Mouse (Mus musculus) C2C12 (cell line): ENCODE results near the gene Thoc5. TPM values are rescaled to one million over a fixed set of nuclear protein-coding genes. Genes with fewer than 3 reads are reported as not detected.

ENCODE experiments used
- H3K27me3 ChIP-seq: one replicate; pipeline ENCODE4 v1.6.1; 2011; ENCODE audit not compliant: control insufficient read depth, insufficient read depth, insufficient read length
- H3K36me3 ChIP-seq: one replicate; pipeline ENCODE4 v1.6.1; 2011; ENCODE audit not compliant: control insufficient read depth, insufficient read depth
- H3K4me3 ChIP-seq: one replicate; pipeline ENCODE4 v1.5.1; 2011; ENCODE audit warnings: mild to moderate bottlenecking, control low read depth; ENCODE audit not compliant: poor library complexity, insufficient read depth, severe bottlenecking
- H3K79me2 ChIP-seq: one replicate; pipeline ENCODE4 v1.6.1; 2011; ENCODE audit not compliant: control insufficient read depth, insufficient read depth
- H3K79me3 ChIP-seq: one replicate; pipeline ENCODE4 v1.6.1; 2011; ENCODE audit warnings: low read depth, control low read depth
- H3ac ChIP-seq: one replicate; pipeline ENCODE3; 2011; ENCODE audit warnings: low read depth; ENCODE audit not compliant: control insufficient read depth, insufficient read length
- CEBPB ChIP-seq: IDR thresholded peaks from one replicate; pipeline ENCODE4 v1.6.1; 2011; ENCODE audit warnings: low read depth, mild to moderate bottlenecking, control low read depth, moderate library complexity
- CTCF ChIP-seq: IDR thresholded peaks from one replicate; pipeline ENCODE4 v1.5.1; 2011; ENCODE audit not compliant: control insufficient read depth, insufficient read depth, insufficient read length
- FOSL1 ChIP-seq: IDR thresholded peaks from one replicate; pipeline ENCODE4 v1.8.0; 2011; ENCODE audit warnings: mild to moderate bottlenecking, low read length; ENCODE audit not compliant: poor library complexity, insufficient read depth, severe bottlenecking
- MAX ChIP-seq: IDR thresholded peaks from one replicate; pipeline ENCODE4 v1.6.1; 2011; ENCODE audit warnings: mild to moderate bottlenecking, control low read depth
- MYOD1 ChIP-seq: IDR thresholded peaks from one replicate; pipeline ENCODE4 v1.6.1; 2011; ENCODE audit warnings: low read depth; ENCODE audit not compliant: control insufficient read depth, insufficient read length
- MYOG ChIP-seq: IDR thresholded peaks from one replicate; pipeline ENCODE4 v1.6.1; 2011; ENCODE audit not compliant: control insufficient read depth, insufficient read length; ENCODE audit errors: extremely low read depth
- USF1 ChIP-seq: IDR thresholded peaks from one replicate; pipeline ENCODE4 v1.6.1; 2011; ENCODE audit warnings: low read depth, mild to moderate bottlenecking, control low read depth, moderate library complexity
- polyA plus RNA-seq: library from polyadenylated mRNA; unstranded; fragments of >200 nt; fragmentation: generic; extraction: Trizol; gene quantifications from one replicate; pipeline ENCODE4 v1.2.1, GENCODE M21; 2012; ENCODE audit warnings: missing spikeins

The Thoc5 gene
- polyA plus RNA-seq, 1 experiment: 44.1 TPM

GRCm38 (mm10) chr11:4966888-4967287 lies 71.8 kb downstream of the Thoc5 start:
- peaks cover 40% of the 10 kb centered on the region for H3K27me3 ChIP-seq
- no peaks in the 10 kb centered on the region for H3K79me3 ChIP-seq
- H3K79me2 ChIP-seq: no peaks in the 10 kb centered on the region
- no peaks in the 10 kb centered on the region for H3K36me3 ChIP-seq
- H3ac ChIP-seq: no peak overlapping the region
- no peak overlapping the region for H3K4me3 ChIP-seq
- TF ChIP-seq FOSL1 (no peak), MYOD1 (no peak), CEBPB (no peak), MAX (no peak), CTCF (no peak), USF1 (no peak), MYOG (no peak)

- no peak for TF ChIP-seq USF1
- TF ChIP-seq CTCF: no peak
- TF ChIP-seq MYOG: no peak
- TF ChIP-seq CEBPB: no peak
- no peak for TF ChIP-seq MAX
- TF ChIP-seq FOSL1: no peak
- TF ChIP-seq MYOD1: no peak
- H3K36me3 ChIP-seq: no peaks in the 10 kb centered on the region
- no peaks in the 10 kb centered on the region for H3K79me3 ChIP-seq
- H3K27me3 ChIP-seq: peaks cover 40% of the 10 kb centered on the region
- no peak overlapping the region for H3K4me3 ChIP-seq
- H3ac ChIP-seq: no peak overlapping the region
- no peaks in the 10 kb centered on the region for H3K79me2 ChIP-seq
Measured at GRCm38 (mm10) chr11:4967549-4967948, 72.4 kb downstream of the Thoc5 start.

GRCm38 (mm10) chr11:4968376-4968775 lies 73.3 kb downstream of the Thoc5 start:
- H3K4me3 ChIP-seq: no peak overlapping the region
- TF ChIP-seq USF1 (no peak), MYOG (no peak), CEBPB (no peak), MYOD1 (no peak), FOSL1 (no peak), CTCF (no peak), MAX (no peak)
- no peak overlapping the region for H3ac ChIP-seq
- H3K79me2 ChIP-seq: no peaks in the 10 kb centered on the region
- peaks cover 34% of the 10 kb centered on the region for H3K27me3 ChIP-seq
- H3K36me3 ChIP-seq: no peaks in the 10 kb centered on the region
- no peaks in the 10 kb centered on the region for H3K79me3 ChIP-seq

GRCm38 (mm10) chr11:4972967-4973870 lies 78.1 kb downstream of the Thoc5 start:
- H3ac ChIP-seq: no peak overlapping the region
- TF ChIP-seq MYOG (no peak), USF1 (no peak), CEBPB (no peak), CTCF (peak; percentile 76), MAX (no peak), MYOD1 (no peak)
- no peaks in the 10 kb centered on the region for H3K79me2 ChIP-seq
- no peak overlapping the region for H3K4me3 ChIP-seq
- no peaks in the 10 kb centered on the region for H3K79me3 ChIP-seq
- peaks cover 17% of the 10 kb centered on the region for H3K27me3 ChIP-seq
- no peaks in the 10 kb centered on the region for H3K36me3 ChIP-seq

GRCm38 (mm10) chr11:4973871-4974256 lies 78.7 kb downstream of the Thoc5 start:
- Histone ChIP-seq H3K27me3 (peaks cover 11% of the 10 kb centered on the region), H3K79me3 (no peaks in the 10 kb centered on the region), H3K36me3 (no peaks in the 10 kb centered on the region), H3ac (no peak overlapping the region), H3K4me3 (no peak overlapping the region), H3K79me2 (no peaks in the 10 kb centered on the region)
- TF ChIP-seq USF1: no peak
- TF ChIP-seq MAX: no peak
- no peak for TF ChIP-seq MYOD1
- no peak for TF ChIP-seq FOSL1
- TF ChIP-seq MYOG: no peak
- TF ChIP-seq CTCF: no peak
- no peak for TF ChIP-seq CEBPB
